Mouse (Mus musculus) induced T-regulatory cell, adult 2 months (primary cell): ENCODE data around the gene Teddm2.
"Not testable (repeated sequence)": the region's sequence is repeated elsewhere in the genome, so short reads cannot be mapped to it uniquely, and the experiment has no call there.

Source experiments
- DNase-seq: peaks from one replicate; pipeline ENCODE4 v3.0.0-alpha.2; 2012; ENCODE audit warnings: low read depth

Teddm2 gene

DNA sequence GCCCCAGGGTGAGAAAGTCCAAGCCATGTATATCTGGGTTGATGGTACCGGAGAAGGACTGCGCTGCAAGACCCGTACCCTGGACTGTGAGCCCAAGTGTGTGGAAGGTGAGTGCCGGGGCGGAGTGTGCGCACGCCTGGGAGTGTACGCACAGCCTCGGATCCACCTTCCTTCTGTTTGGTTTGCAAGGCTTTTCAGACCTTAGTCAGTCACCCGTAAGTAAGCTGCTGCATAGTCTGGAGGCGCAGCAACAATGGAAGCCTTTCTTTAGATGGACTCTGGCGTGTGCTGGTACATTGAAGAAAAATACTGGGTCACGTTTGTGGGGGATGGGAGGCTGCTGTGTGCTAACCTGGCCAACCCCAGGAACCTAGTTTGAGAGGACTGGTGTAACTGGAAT is 3.0 kb upstream of the Teddm2 start:
- no peak for DNase-seq

DNA sequence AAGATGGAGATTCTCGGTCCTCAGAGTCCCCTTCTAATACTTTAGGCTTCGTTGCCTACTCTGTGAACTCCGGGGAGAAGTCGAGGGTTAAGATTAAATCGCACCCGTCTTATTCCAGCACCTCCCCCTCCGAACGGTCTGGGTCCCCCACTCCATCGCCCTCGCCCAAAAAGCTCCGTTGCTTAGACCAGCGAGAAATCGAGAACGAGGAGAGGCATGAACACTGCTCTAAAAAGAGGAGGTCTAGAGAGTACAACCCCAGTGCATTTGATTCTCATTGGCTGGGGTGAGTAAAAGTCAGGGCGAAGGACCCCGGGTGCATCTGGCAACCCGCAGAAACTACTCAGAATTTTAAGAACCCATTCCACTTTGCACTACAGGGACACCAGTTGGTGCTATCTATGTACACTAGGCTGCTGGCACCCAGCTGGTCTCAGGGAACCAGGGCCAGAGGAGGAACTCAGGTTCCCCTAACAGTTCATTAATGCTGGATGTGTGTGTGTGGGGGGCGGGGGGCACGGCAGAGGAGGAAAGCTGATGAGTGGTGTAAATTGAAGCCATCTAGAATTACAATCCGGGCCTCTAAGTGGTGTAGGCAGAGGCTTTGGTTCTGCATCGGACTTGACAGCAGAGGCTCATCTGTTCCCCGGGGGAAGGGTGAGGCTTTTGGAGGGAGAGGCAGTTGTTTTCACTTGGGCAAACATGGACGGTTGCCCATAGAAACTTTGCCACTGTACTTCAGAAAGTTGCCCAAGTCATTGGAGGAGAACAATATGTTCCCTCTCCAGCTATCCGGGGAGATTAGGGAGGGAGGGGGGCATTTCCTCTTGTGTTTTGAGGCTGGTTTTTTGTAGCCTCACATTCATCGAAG is 1.1 kb upstream of the Teddm2 start:
- DNase-seq, result peak; percentile 52

DNA sequence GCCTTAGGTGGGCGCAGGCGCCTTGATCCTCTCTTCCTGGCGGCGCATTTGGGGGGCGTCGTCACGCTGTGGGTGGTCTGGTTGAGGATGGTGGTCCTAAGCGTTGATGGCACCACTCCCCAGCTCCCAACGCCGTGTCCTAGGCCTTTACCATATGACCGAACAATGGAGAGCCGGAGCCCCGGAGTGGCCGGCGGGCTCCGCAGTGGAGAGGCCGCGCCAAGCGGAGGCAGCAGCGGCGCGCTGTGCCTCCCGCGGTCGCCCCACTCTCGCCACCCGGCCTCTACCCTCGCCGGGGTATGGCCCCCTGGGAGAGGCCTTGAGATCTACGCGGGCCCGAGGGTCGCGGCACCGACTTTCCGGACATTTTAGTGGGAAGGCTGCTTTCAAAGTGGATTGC is 353 bp upstream of the Teddm2 start:
- DNase-seq, result no peak

DNA sequence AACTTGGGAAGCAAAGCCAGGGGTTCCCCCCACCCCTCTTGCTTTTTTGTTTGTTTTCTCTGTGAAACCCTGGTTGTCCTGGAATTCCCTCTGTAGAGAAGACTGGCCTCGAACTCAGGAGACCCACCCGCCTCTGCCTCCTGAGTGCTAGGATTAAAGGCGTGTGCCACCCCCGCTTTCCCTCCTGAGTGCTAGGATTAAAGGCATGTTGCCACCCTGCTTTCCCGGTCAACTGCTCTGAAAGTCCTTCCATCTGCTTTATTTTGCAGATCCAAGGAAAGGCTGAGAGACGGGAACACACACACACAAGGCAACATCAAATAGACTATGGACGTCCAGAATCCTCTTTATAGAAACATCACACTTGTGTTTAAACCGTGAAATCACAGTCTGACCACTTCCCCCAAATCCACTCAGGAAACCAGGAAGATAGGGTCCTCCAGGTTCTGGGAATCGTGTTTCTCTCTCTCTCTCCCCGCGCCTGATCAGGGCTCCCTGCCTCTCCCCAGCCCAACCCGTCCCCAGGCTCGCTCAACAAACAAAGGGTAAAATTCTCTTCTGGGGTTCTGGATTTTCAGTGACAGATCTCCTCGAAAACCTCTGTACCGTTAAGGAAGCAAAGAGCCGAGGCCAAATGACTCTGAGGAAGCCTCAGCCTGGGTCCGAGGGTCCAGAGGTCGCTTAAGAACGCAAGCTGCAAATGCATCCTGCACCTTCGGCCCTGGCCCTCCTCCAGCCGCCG is 868 bp downstream of the Teddm2 start:
- peak; percentile 14 for DNase-seq

DNA sequence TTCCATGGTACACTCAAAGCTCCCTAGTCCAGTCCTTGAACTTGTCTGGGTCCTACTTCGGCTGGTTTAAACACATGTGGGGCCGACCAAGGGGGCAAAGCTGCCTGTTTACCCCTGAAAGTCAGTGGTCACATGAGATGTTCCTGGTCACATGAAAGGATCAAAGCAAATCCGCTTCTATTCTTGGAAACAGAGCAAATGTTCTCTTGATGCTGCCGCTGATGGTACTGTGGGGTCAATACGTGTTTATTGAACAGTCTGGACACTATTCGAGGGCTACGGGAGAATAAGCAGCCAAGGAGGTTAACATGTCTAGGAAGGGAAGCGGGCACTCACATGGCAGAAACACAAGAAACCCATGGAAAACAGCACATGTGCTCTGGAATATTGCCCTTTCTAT is 2.8 kb downstream of the Teddm2 start:
- DNase-seq, result no peak

DNA sequence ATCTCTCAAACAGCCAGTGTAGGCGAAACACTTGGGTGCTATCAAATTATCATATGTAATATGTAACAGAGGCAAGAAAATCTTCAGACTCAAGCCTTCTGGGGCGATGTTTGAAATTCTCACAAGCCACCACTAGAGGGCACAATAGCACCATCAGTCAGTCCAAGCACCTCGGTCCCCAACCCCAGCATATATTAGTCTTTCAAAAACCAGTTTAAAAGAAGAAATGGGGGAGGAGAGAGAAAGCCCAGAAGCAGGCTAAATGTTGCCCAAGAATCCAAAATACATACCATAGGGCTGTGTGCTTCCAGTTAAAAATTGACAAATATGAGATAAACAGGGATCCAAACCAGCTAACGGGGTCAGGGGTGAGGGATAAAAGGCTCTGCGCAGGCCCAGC is 5.0 kb downstream of the Teddm2 start:
- peak; percentile 87 for DNase-seq

DNA sequence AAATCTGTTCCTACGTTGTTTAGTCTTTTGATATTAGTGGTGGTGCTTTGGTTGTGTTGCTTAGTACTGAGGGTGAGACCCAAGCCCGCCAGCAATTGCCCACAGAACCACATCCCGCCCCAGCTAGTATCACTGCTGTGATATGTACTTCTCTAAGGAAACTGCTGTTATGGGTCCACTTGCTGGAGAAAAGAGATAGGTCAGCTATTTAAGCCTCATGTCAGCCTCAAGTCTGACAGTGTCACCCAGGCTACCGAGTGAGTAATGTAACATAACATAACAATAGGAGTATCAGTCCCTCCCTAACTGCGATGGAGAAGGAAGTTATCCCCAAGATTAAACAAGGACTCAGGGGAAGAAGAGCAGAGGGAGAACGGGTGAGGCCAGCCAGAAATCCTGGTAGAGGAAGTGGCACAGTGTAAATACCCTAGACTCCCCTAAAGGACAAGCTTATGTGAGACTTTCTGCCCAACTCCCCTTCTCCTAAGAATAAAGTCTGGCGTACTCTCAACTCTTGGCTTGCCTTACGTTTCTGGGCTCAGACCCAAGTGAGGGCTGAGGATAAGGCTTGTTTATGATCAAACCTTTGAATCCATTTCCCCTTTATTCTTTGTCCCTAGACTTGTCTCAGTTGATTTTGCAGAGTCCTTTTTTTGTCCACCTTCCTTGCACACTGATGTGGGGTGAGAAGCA is 5.7 kb downstream of the Teddm2 start:
- no peak for DNase-seq

DNA sequence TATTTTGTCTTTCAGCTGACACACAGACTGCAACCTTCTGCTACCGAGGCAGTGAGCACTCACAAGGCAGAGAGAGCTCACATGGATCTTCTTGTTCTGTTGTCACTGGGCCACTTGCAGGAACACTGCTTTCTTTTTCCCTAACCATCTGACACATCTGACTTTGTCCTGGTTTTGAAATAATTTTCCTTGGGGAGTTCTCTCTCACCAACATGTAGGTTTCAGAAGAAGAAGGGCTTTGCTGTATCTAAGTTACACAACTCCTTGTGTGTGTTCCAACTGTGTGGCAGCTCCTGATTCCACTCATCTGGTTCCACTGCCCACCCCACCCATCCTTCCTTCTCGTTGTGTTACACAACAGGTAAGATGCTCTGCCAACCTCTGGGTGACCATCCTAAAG is 6.3 kb downstream of the Teddm2 start:
- no peak for DNase-seq

DNA sequence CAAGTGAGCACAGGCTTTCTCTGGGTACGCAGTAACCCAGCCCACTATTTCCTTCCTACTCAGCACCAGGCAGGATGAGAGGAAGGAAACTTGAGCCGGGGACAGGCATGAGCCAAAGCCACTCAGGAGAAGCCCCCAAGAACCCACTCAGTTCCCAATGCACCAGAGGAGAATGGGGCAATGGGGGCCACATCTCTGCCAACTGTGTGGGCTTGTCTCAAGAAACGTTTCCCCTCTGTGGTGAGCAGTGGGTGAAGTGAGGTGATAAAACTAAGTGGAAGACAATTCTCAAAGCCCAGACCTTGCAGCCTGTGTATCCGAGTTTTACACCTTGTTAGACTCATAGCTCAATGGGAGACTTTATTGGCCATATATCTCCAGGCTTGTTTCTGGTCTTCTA is 8.6 kb downstream of the Teddm2 start, which contains the start of gene Teddm1a:
Teddm1a (plus strand) TSS at position 301 of the 400 bp plus-strand sequence.
- no peak for DNase-seq

DNA sequence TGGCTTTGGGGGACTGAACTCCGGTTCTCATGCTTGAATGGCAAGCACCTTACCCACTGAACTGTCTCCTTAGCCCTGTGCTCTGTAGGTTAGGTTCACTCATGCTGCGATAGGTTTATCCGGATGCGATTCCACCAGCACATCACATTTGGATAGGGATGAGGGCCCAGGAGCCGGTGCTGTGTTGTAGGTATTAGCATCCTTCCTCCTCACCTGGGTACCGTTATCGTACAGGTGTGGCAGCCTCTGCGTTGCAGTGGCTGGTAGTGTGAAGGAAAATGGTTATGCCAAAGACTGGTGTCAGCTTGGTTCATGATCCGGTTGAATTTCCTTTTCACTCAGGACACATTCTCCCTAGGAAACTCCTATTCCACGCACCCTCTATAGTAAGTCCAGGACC is 9.9 kb downstream of the Teddm2 start:
- DNase-seq, result no peak

DNA sequence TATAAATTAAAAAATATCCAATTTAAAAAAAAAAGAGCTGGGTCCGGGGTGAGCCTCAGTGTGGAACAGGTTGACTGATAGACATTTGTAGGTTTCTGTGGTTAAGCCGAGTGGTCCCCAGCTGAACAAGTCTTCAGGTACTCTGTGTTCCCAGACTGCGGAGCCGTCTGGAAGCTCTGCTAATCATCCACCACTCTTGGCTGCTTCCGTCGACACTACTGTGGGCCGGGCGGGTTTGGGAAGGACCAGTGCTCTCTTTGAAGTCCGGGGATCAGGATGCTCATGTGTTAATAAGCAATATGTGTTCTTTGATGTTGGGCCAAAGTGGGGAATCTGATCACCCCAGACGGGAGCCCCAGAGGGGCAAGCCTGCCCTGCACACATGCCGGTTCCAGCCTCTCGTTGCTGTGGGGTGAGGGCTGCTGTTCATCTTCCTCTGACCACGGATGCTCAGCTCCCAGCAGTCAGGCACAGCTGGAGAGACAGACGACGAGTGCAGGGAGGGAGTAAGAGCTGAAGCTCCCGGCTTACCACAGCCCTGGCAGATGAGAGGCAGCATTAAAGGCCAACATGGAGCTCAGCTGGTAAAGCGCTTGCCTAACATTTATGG is 13.9 kb downstream of the Teddm2 start:
- no peak for DNase-seq

DNA sequence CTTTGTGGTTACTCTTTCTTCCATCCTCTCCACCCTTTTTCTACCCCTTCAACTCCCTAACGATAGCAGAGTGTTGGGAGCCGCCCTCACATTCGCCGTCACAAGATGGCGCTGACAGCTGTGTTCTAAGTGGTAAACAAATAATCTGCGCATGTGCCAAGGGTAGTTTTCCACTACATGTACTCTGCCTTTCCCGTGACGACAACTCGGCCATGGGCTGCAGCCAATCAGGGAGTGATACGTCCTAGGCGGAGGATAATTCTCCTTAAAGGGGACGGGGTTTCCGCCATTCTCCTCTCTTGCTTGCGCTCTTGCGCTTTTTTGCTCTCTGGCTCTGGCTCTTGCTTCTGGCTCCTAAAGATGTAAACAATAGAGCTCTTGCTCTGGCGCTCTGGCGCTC is 19.6 kb downstream of the Teddm2 start:
- DNase-seq, result not testable (repeated sequence)

DNA sequence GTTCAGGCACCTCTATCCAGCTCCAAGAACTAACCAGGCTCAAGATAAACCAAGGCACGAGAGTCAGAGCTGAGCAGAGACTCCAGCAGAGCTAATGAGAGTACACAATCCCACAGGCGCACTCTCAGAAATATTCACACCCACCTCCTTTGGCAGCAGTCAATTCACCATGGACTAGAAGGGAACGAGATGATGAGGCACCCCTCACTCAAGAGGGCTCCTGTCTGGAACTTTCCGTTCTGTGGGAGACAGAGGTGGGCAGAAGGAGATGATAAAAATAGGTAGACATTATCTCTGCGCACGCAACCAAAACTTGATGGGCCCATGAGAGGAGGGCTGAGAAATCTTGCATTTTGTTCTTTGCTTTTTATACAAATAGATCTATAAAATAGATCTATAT is 26.0 kb downstream of the Teddm2 start, which contains the start of gene Teddm1b:
Teddm1b (plus strand) TSS at position 301 of the 400 bp plus-strand sequence.
- DNase-seq, result no peak

DNA sequence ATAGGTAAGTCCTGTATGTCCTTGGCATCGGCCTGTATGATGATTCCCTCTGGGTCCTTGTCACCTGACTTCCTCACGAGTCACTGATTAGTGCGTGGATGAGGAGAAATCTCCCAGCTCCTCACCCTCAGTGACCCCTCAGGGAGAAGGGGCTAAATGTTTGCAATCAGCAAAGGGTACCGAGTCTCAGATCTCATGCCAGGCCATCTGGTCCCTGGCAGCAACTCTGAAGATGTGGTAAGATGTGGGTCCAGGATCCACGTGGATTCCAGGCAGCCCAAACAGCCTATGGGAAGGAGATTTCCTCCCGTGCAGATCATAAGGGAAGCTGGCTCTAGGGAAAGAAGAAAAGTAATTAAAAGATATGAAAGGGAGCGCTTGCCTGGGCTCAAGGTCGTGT is 44.1 kb downstream of the Teddm2 start:
- no peak for DNase-seq

DNA sequence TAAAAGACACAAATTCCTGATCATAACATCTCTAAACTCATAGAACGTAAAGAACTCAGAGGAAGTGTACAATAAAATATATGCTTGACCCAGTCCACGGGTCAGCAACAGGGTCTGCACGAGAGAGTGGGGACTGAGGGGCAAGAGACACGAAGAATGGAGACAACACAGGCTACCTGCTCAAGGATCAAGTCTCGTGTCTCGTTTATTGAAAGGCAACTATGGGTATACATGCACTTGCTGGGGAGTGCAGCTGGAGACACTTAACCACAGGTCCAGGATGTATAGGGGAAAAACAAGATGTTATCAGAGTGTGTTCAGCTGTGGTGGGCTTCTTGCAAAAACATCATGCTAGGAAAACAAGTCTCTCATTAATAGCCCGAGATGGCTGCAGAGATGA is 47.3 kb downstream of the Teddm2 start:
- not testable (repeated sequence) for DNase-seq

DNA sequence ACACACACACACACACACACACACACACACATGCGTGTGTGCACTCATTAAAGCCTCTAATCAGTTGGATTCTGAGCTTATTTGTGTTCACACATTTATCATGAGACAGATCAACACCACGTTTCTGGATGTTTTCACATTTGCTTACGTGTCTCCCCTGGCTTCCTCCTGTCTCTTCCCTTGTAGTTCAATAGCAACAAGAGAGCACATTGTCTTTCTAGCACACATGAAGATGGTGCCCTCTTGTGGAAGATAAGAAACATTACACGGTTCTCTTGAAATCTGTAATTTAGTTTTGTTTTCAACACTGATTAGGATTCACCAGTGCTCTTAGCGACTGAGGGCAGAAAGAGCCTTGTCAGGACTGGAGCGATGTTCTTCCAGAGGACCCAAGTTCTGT is 53.2 kb downstream of the Teddm2 start:
- DNase-seq, result peak; percentile 67

DNA sequence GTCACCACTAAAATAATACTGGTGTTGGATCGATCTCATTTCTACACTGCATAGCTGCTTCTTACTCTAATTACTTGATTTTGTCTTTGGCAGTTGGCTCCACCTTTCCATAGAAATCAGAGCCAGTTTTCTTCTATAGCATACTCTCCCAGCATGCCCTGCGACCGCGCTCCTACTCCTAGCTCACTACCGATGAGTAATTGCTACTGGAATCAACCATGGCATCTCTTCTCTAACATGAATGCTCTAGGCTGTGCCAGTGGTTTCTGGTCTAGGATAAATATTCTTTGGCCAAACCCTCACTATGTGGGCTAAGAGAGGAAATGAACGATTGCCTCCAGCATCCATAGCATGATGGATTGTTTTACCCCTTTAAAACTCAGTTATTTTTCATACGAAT is 53.6 kb downstream of the Teddm2 start:
- no peak for DNase-seq

DNA sequence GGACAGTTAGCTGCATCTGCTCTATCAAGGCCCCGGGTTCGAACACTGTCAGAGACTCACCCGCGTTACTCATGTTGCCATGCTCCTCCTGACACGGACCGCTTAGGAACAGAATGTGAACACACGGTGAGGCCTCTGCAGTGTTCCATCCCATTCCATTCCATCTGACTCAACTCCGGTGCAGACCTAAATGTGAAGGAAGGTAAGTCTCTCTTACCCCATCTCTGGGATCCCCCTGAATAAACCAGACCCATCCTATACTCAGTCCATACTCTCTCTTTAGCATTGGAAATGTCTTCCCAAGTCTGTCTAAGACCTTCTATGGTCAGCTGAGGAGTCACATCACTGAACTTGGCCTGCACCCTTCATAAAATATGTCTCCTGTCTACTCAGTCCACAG is 56.0 kb downstream of the Teddm2 start, which contains the start of gene Rgsl1:
Rgsl1 (minus strand) TSS at position 101 of the 400 bp plus-strand sequence.
- DNase-seq, result no peak

DNA sequence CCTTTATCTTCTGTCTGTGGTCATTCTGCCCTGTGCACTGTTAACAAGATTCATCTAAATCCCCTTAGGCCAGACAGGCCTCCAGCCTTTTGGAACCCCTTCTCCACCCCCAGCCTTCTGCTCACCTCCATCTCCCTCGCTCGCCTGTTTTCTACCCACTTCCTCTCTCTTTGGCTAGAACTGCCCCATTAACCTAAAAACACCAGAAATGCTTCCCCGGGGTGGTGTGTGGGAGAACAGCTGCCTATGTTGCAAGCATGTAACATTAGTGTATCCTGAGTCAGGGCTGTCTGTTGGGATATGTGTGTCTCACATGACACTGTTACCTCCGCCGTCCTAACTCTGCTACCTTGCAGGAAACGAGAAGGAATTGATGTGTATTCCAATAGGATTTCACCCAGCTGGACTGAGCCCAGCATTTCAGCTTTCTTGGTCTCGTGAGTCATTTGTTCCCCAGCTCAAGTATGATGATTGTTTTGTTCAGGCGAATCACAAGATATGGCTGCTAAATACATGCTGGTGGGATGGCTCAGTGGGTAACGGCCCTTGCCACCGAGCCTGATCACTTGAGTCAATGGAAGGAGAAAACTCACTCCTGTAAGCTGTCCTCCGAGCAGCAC is 57.8 kb downstream of the Teddm2 start:
- DNase-seq, result no peak

DNA sequence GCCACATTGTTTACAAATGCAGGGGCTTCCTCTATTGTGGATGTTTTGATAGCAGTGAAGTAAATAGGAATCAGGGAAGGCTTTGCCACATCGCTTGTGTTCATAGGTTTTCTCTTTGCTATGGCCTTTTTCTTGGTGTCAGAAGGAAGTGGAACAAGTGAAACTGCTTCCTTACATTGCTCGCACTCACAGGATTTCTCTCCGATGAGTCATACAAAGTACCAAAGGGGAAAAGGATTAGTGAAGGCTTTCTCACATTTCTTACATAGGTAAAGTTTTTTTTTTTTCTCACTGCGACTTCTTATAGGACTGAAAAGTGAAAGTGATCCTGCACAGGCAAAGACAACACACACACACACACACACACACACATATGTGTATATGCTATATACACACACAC is 64.0 kb downstream of the Teddm2 start:
- no peak for DNase-seq

DNA sequence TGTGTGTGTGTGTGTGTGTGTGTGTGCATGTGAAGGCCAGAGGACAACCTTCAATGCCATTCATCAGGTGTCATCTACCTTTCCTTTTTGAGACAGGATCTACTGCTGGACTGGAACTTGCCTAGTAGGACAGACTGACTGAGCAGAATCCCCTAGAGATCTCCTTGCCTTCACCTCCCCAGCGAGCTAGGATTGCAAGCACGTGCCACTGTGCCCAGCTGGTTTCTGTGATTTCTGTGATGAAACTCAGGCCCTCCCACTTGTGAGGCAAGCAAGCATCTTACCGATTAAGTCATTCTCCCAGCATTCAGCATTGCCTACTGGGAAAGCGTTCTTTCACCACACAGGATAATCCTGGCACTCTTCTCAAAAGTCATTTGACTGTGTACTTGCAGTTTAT is 69.3 kb downstream of the Teddm2 start:
- no peak for DNase-seq

DNA sequence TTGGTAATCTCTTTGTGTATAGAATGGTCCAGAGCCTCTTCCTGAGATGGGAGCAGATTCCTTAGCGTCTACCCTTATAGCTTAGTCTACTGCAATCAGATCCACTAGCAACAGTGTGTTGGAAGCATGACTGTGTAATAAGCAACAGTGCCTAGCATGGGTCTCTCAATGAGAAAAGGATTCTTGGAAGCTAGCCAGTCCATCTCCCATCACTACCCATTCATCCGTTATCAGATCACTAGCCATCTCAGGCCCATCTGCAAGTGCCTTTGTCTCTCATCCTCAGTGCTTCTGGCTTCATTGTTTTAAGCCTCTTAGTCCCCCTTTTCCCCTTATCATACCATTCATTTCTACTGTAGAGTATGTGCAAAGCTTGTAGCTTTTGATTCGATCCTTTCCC is 79.8 kb downstream of the Teddm2 start:
- no peak for DNase-seq
